Mouse (Mus musculus) heart, adult 9 months (tissue): Measurements from ENCODE around the gene Elp5.
"Not testable (repeated sequence)": the region's sequence is repeated elsewhere in the genome, so short reads cannot be mapped to it uniquely, and the experiment has no call there.

Experiments
- DNase-seq, 2 experiments: peaks; one replicate each; pipeline ENCODE4 v3.0.0; 2022; ENCODE audit warnings: low spot score in 2 of 2

The Elp5 gene

DNA sequence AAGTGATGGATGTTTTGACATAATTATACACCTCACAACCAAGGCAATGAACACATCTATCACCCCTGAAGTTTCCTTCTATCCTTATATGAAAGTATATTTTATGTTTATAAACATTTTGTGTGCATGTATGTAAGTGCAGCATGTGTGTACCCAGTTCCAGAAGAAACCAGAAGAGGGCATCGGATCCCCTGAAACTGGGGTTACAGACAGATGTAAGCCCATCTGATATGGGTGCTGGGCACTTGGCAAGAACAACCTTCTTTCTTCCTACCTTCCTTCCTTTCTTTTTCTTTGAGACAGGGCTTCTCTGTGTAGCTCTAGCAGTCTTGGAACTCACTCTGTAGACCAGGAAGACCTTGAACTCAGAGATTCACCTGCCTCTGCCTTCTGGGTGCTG, 26.1 kb downstream of the Elp5 start:
- DNase-seq, result no peak

DNA sequence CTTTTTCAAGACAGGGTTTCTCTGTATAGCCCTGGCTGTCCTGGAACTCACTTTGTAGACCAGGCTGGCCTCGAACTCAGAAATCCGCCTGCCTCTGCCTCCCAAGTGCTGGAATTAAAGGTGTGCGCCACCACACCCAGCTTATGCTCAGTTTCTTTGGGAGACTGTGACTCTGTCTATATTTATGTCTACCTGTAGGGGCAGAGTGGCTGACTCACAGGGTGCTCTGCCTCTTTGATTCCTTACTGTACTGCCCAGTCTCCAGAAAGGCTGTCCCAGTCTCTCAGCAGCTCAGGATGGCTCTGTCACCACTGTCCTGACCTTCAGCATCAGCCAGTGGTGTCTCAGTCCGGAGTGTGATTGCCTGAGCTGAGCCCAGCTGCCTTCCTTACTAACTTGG, 26.7 kb downstream of the Elp5 start:
- not testable (repeated sequence) for DNase-seq

DNA sequence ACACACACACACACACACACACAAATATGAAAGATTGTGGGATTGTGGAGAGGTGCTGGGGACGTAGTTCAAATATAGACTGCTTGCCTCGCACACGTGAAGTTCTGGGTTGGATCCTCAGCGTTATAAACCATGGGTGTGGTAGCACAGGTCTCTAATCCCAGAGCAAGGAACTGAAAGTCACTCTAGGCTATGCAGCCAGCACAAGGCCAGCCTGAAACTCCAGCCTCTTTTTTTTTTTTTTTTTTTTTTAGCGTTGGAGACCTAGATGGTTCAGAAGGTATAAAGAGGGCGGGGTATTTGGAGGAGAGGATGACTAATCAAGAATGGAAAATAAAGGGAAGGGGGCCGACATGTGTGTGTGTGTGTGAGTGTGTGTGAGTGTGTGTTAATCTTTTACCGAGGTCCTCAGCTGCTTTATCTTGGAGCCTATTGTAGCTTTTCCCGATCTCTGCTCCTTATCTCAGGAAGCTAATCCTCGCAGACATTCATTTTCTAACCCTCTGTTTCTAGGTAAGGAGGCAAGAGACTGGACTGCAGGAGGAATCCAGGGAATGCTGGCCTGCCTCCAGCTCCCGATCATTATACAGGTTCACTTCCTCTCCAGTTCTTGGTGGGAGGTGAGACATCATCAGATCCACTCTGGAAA, 28.9 kb downstream of the Elp5 start:
- DNase-seq, result no peak

DNA sequence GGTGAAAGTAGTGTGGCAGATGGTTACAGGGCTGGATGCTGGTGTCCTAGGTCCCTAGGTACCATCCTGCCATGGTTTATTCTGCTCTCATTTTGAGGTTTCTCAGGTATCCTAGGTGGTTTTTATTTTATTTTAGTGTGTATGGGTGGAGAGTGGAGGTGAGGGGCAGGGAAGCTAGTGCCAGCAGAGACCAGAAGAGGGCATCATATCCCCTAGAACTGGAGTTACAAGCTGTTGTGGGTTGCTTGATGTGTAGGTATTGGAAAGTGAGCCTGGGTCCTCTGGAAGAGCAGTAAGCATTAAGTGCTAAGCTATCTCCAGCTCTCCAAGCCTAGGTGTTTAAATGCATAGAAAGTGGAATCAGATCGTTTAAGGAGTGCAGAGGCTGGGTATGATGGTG, 30.0 kb downstream of the Elp5 start:
- DNase-seq, result no peak

DNA sequence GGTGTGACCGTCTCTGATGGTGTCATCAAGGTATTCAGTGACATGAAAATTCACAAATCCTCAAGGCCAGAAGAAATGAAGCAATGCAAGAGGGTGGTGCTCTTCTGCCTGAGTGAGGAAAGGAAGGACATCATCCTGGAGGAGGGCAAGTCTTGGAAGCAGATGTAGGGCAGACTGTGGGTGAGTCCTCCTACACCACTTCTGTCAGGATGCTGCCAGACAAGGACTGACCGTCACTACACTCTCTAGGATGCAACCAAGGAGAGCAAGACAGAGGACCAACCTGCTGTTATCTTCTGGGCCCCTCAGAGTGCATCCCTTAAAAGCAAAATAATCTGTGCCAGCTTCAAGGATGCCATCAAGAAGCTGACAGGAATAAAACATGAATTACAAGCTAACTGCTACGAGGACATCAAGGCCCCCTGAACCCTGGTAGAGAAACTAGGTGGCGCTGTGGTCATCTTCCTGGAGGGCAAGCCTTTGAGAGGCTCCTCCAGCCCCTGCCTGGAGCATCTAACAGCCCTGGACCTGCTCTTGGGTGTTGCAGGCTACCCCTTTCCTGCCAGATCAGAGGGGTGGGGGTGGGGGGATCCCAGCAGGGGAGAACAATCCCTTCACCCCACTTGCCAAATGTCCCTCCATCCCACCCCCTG, 31.4 kb downstream of the Elp5 start:
- DNase-seq, result no peak

DNA sequence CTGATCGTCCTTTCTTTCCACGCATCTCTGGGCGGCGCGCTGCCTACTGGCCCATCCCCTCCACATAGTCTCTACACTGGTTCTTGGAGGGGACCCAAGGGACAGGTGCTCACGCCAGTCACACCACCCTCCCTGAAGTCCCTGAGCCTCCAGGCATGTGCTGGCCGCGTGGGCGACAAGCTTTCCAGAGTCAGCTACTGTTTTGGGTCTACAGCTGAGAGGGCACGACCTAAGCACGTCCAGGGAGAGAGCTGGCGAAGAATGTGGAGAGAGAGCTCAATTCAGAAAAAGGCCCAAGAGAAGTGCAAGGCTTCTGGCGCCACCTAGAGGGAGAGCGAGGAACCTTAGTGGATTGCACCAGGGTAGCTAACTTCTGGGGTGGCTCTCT, 33.6 kb downstream of the Elp5 start:
- peak; percentile 84 to 92 for DNase-seq

DNA sequence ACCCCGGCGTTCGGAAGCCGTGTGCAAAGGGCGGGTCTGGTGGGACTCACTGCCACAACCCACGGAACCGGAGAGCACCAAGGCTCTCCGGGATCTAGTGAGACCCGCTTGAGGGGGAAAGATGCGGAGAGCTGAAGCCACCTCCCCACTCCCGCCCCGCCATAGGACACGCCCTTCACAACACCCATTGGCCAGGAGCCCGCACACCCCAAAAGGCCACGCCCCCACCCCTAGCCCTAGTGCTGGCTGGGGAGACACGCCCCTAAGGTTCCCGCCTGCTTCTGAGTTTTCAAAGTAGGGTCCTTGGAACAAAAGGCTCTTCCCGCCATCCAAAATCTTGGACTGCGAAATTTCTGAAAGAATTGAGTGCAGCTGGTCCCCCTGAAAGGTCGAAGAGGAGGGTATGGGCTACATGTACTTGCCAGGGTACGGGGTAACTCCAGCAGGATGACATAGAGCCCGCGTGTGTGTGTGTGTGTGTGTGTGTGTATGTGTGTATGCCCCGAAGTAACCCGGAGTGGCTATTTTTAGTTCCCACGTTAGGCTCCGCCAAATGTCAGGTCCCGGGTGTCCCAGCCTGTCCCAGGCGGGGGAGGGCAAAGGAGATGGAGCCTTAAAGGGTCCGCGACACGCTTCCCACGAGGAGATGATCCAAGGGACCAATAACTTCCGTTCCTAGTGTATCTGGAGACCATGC, 34.1 kb downstream of the Elp5 start, which contains the start of gene Slc2a4:
TSS of gene Slc2a4 (minus strand) at position 123 of the 697 bp plus-strand sequence.
- peak; percentile 91 to 92 for DNase-seq

DNA sequence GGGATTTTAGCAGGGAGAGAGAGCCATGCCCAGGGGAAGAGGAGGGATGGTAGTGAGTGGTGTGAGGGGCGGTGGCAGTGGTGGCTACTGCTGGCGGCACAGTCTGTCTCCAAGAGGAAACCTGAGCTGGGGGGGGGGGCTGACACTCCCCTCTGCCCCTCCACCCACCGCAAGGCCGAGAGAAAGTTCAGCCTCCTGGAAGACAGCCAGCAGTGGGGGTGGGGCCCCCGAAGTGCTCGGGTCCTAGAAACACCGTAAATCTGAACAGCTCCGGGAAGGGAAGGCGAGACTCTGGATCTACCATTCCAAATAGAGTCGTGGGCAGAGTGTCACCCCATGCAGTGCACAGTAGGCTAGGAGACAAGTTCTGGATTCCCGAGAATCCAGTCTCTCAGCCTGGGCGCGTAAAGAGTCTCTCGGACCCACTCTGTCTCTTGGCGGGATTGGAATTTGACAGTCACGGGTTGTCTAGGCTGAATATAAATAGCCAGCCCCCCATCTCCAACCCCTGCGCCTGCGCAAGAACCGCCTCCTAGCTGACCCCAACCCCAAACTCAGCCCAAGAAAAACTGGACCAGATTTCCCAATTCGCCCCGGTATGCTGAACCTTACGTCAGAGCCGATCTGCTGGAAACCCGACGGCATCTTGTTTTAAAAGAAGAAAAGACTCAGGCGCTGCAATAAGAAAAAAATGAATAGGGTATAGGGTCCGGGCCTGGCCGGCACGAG, 34.8 kb downstream of the Elp5 start:
- DNase-seq, result peak; percentile 64 to 65

DNA sequence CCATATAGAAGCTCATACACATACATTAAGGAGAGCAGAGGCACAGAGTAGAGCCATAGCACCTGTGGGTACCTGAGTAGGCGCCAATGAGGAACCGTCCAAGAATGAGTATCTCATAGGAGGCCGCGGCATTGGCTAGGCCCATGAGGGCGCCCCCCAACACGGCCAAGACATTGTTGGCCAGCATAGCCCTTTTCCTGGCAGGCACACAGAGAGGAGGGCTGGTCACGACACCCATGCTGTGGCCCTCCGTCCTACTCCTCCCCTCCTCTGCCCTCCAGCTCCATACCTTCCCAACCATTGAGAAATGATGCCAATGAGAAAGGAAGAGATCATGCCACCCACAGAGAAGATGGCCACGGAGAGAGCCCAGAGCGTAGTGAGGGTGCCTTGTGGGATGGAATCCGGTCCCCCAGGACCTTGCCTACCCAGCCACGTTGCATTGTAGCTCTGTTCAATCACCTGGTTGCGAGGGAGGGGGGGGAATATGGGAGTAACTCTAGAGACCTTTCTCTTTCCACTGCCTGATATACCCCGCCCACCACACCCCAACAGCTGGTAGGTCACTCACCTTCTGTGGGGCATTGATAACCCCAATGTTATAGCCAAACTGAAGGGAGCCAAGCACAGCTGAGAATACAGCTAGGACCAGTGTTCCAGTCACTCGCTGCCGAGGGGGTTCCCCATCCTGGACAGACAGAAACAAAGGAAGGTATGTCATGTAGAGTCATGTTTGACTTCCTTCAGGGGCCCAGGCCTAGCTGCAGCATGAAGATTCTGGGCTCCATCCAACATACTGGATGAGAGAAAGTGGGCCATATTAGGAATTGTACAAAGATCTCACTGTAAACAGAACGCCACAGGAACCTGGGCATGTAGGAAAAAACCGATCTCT, 36.1 kb downstream of the Elp5 start:
- no peak for DNase-seq

DNA sequence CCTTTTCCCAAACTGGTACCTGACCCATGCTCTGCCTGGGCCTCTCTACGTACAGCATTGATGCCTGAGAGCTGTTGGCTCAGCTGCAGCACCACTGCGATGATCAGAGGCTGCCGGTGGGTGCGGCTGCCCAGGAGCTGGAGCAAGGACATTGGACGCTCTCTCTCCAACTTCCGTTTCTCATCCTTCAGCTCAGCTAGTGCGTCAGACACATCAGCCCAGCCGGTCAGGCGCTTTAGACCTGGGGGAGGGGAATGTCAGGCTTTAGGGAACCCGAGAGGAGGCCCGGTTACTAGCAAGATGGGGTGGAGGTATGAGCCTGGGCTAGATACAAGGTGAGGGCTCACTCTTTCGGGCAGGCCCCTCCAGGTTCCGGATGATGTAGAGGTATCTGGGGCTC, 37.1 kb downstream of the Elp5 start:
- DNase-seq, result no peak

DNA sequence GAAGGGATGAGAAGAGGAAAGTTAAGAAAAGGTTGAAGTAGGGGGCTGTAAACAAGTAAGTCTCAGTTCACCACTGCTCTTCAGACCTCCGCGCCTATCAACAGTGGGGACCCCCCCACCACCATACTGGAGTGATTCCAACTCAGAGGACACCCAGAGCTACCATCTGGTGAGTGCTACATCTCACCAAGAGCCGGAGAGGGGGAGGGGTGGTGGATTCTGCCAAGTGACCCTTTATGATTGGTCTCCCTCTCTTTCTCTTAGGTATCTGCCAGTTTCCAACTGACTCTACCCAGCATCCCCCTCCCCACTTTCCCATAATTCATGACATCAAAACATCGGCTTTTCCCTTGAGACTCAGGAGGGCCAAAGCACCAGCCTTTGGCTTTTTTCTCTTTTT, 41.4 kb downstream of the Elp5 start:
- DNase-seq, result no peak

DNA sequence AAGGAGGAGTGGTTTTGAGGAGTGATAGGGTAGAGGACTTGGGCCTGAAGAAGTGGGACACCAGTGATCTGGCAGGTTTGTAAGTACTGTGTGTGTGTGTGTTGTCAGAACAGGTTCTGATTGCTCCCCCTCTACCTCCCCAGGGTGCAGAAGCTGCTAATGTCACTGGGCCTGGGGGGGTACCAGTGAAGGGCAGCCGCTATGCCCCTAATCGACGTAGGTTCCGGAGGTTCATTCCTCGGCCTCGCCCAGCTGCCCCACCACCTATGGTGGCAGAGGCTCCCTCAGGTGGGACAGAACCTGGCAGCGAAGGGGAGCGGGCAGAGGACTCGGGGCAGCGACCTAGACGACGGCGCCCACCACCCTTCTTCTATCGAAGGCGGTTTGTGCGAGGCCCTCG, 42.6 kb downstream of the Elp5 start:
- DNase-seq, result no peak

DNA sequence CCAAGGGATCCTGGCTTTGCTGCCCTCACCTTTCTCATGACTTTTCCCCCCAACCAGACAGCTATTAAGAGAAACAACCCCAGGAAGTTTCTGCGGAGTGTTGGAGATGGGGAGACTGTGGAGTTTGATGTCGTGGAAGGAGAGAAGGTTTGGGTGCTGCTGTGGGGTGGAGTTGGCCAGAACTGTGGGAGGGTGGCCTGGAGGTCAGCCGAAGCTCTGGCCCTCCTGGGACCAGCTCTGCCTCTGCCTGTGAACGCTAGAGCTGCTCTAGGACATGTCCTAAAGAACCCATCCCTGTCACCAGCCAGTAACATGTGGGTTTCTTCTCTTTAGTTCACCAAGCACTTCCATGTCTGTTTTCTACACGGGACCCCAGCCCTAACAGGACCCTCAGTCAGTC, 43.1 kb downstream of the Elp5 start:
- no peak for DNase-seq

DNA sequence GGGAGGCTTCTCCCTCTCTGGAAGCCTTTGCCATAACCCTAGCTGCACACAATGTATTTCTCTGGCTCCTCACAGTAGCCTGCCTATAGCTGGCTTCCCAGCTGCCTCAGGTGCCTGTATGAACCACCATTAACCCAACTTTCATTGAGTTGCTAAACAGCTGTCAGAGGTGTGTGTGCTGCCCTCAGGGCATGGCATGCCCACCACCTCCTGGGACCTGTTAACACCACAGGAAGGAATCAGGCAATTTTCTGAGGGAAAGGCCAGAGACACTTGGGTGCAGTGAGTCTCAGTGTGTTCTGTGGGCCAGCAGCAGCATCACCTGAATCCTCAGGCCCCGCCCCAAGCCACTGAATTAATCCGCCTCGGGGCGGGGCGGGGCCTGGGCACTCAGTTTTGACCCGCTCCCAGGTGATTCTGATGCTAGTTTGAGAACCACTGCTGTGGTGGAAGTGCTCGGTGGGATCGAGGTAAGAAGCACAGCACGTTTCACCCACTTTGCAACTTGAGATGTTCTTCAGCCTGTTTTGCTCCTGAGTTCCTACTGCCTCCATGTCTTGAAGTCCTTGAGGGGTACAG, 43.8 kb downstream of the Elp5 start:
- DNase-seq, result no peak

DNA sequence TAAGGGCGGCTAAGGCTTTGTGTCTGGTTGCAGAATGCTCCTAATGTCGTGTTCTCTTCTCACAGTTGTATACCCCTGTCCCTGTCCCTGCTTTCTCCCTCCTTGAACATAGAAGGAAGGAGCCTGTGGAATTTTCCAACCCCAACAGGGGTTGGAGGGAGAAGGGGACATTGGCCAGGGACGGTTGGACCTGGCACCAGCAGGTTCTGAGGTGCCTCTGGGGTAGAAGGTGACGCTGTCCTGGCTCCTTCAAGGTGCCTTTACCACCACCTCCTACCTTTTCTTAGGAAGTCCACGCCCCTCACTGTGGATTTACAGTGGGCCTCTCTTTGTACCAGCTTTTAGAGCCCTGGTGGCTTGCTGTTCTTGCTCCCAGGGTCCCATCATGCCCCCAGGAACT, 44.5 kb downstream of the Elp5 start:
- DNase-seq, result no peak

DNA sequence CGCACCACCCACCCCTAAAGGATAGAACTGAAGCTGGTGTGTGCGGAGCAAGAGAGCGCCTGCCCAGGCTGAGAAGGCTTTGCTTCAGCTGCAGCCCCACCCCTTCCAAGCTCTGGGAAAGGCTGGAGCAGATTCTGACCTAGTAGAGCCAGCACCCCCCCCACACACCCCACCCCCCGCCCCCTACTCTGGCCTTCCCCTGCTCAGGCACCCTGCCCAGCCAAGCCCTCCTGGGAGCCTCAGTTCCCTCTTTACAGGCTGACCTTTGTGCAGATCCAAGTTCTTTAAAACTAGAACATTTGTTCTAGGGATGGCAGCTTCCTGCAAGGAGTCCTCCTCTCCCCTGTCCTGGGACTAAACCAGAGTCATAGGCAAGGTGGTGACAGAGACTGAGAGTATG, 44.9 kb downstream of the Elp5 start:
- DNase-seq, result peak; percentile 60 to 61

DNA sequence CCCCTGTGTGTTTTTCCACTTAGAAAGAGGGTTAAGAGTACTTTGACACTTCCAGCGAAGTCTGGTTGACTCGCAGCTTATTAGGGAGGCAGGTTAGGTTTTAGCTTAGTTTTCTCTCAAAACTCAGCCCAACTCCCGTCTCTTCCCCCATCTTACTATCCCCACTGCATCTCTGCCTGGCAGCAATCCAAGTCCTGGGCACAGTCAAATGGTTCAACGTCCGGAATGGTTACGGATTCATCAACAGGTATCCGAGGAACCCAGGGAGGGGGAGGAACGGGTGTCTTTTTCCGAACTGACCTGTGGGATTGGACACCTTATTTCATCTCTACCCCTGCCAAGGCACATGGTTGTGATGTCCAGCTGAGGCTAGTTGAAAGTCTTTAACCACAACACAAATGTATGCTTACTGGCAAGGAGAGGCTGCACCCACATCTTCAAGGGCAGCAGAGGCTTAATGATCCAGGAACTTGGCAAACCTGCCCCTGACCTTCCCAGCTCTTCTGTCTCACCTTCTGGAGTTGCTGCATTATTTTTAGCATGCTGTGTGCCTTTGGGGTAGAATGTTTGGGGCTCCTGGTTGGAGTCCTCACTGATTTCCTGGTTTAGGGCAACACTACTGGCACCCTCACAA, 45.5 kb downstream of the Elp5 start:
- peak in 1 of 2 experiments; percentile 44 for DNase-seq

DNA sequence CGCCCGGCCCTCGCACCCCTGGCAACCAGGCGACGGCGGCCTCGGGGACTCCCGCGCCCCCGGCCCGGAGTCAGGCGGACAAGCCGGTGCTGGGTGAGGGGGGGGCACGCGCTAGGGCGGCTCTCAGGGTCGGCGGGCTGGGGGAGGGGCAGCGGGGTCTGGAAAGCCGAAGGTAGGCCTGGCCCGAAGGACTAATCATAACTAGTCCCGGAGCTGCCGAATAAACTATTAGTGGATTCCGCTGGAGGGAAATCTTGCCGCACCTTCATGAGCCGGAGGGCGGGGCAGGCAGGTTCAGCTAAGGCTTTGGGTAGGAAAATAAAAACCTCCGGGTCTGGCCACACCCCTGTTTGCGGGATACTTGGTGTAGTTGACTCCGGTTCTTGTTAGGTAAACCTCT, 46.2 kb downstream of the Elp5 start:
- no peak for DNase-seq

DNA sequence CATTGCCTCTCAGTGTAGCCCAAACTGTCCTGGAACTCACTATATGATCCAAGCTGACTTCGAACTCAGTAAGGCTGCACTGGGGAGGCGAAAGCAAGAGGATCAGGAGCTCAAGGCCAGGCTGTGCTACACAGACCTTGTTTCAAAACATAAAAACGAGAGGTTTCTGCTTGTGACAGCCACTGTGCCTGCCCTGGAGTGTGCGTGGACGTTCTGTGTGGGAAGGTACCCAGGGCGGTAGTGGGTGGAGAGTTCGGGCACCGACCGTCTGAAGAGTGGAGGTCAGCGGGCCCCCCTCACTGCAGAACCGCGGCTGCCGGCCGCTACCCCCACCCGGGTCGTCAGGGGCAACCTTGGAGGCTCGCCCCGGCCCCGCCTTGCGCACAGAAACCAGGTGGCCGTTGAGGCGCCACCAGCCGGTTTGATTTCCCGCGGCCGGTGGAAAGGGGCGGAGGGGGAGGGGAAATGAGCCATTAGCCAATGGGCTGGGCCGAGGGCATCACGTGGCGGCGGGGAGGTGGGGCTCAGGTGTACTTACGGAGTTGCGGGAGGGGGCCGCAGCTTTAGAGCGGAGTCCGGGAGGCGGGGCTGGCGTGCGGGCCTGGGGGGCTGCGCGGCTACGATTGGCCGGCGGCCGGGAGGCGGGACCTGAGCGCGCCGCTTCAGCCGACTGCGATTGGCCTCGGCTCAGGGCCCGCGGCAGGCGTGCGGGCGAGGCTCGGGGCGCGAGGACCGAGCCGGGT, 47.0 kb downstream of the Elp5 start, which contains the start of gene Ybx2:
TSS of gene Ybx2 (plus strand) at position 660 of the 743 bp plus-strand sequence.
- DNase-seq, result peak; percentile 84 to 87

DNA sequence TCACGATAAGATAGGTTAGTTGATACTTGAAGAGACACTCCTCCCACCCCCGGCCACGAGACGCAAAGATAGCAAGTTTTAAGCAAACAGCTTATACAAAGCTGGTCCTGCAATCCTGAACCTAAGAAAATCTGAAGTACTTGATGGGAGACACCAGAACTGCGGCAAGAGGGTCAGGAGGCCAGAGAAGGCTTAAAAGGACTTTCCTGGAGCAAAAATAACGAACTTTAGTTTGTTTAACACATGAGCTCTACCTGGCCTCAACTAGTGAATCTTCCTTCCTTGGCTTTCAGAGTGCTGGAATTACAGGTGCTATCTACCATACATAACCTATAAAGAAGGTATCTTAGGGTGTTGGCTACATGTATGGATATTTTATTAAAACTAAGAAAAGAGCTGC, 47.6 kb downstream of the Elp5 start:
- no peak for DNase-seq
